Mouse (Mus musculus) spleen, postnatal 10 days (tissue): ENCODE measurements around the gene Rrp1b.
A peak's percentile ranks its signal among the peaks of the same experiment; 100 is the strongest.

Experiments
- DNase-seq, 2 experiments: peaks; one replicate each; pipeline ENCODE4 v3.0.0; 2021 to 2022; ENCODE audit warnings: low spot score in 2 of 2

The Rrp1b gene

DNA sequence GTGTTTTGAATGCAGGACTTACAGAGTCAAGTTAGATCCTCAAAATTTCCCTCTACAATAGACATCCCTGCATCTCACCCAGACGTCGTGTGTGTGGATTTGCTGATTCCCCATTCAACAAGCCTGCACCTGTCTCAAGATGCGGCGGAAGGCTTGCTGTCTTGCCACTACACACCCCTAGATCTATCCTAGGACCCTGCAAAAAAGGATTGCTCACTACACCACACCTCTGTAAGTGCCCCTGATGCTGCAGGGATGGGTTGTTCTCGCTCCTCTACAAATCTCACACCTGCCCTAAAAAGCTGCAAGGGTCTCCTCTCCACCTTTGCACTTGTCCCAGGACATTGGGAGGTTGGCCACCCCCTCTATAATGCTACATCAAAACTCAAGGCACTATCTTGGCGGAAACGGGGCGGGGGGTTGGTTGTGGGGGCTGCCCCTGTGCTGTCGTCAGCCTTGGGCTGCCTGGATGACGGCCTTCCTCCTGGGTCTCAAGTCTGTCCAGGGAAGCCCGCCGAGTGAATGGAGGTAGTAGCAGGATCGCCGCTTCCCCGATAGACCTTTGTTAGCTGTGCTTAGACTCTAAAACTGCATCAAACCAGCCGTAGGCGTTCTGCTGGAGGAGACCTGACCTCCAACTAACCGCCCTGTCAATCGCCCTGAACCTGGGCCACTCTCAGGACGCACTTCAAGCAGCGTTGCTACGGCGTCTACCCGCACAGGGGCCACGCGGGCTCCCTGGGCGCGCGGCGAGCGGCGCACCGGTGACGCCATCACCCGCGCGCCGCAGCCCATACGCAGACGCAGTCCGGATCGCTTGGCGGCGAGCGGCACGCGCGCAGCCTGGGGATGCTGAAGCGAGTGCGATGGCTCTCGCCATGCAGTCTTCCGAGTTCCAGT, at the start of gene Rrp1b, which contains the start of gene Hsf2bp:
TSS of gene Rrp1b (plus strand) at position 492 of the 900 bp plus-strand sequence.
TSS of gene Hsf2bp (minus strand) at position 741 of the 900 bp plus-strand sequence.
- DNase-seq, result peak; percentile 54 to 80

DNA sequence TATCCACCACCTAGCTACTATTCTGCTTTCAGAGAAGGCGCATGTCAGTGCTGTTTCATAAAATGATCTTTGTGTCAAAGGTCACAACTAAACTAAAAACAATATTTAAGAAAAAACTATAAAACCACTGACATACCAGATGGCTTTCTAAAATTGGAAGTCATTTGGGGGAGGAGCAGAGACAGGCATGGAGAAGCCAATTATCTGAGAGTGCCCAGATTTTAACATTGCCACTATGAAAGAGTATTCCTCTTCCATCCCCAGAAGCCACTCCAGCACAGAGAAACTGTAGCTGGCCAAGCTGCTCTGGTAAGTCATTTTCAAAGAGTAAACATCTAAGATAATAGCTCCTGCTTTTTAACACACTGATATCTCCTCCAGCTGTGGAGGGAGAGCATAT, 49.0 kb upstream of the Rrp1b start:
- DNase-seq, result no peak

DNA sequence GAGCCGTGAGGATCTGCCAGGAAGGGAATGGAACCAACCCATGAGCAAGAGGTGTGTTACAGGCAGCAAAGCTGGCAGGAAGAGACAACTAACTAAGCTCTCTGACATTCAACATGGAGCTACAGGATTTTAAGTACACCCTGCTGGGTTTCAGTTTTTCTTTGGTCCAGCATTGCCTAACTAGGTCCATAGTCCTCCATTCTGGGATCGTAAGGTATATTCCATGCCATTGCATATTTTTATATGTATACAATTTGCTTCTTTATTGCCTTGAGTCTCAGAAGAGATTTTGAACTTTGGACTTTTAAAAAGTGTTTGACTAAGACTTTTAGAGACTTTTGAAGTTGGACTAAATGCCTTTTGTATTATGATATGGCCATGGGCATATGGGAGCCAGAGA, 46.9 kb upstream of the Rrp1b start:
- no peak for DNase-seq

DNA sequence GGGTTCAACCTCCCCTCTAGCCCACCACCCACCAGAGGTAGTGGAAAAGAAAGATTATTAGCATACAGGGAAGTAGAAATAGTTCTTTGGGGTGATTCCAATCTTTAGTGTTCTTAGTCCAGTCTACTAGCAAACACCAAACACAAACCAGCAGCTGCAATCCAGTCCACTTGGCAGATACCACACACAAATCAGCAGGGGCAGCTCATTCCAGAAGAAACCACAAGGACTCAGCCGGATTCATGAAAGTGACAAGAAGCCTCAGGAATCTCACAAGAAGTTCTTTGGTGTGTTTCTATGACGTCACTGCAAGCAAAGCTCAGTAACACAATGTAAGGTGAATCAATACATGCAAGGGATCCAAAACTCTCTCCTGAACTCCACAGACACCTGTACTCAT, 43.9 kb upstream of the Rrp1b start:
- no peak for DNase-seq

DNA sequence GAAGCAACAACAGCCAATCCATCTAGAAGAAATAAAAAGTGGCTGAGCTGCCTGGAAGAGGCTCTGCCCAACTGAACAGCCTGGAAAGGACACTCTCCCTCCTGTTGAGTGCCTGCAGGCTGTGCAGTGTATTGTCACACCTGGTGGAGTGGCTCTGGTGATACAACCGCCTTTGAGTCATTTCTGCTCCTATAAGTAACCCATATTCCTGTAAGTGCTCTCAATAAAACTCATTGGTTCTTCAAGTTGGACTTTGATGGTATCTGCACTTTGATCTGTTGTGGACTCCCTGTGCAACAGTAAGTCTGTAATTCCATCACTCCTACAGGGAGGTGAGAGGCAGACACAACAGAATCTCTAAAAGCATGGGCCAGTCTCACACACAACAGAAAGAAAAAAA, 42.5 kb upstream of the Rrp1b start:
- DNase-seq, result no peak

DNA sequence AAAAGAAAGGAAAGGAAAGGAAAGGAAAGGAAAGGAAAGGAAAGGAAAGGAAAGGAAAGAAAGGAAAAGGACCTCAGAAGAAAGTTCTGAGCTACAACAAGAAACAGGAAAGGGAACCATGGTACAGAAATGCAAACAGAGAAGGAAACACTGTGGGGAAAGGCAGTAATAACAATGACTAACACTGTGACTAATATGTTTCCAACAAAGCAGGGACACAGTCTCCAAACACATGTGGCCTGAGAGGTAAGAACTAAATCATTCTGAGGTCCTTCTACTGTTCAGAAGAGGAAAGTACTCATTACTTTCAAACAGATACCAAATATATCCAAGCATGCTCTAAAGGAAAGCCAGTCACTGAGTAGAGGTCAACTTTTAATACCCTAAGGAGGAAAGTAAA, 41.8 kb upstream of the Rrp1b start:
- no peak for DNase-seq

DNA sequence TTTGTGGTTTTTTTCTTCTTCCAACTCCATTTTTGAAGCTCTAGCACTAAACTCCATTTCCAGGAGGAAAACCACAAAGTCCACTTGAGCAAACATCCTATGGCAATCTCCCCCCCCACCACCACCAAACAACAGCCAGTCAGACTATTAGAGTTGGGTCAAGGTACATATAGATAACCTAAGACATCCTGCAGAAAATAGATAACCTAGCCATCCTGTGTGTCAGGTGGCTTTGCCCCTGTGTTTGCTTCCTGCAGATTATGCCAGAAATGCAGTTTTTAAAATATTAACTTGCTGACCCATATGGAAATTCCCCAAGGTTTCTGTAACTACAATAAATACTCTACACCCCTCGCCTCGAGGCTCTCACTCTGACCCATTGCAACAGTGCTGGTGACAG, 40.1 kb upstream of the Rrp1b start:
- DNase-seq, result no peak

DNA sequence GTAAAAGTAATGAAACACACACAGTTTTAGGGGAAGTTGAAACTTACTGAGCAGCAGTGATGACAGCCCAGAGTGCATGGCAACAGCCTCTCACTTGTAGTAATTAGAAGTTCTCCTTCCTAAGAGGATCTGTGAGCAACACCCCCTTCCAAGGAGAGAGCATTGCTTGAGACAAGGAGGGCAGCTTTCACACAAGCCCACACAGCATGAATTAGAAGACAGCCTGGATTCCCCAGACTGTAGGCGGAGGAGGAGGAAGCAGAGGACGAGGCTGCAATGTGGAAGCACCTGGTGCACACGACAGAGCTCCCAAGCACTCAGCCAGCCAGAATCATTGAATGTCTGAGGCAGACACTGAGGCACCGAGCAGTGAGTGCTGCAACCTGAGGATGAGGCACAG, 39.6 kb upstream of the Rrp1b start:
- no peak for DNase-seq

DNA sequence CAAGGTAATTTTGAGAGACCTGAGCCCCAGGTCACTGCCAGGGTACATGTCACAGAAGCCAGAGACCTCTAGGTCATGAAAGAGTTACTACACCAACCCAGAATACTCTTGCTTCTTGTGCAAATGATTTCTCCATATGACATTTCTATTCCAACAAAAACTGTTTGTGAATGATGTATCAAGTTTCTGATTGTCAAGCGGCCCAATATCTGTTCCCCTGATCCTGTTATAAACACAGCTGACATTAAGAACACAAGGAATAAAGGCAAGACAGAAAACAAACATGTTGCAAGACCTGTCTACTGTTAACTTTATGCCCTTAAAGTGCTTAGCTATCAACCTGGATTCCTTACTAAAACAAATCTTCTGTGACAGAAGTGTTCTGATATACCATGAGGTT, 37.5 kb upstream of the Rrp1b start:
- DNase-seq, result no peak

DNA sequence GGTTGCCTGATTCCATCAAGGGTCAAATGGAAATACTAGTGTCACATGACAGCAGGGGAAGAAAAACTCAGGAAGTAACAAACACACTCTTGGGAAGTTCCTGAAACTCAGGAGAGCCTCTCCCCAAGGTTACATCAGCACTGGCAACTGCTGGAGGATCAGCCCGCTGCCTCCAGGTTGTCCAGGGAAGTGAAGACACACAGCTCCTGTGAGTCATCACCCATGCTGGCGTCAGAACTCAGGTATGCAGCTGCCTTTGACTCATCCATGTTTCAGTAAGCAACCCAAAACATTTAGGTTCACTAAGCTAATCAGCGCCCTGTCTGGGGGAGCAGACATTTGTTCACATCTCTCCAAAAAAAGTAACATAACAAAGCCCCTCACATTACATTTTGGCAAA, 32.6 kb upstream of the Rrp1b start:
- no peak for DNase-seq

DNA sequence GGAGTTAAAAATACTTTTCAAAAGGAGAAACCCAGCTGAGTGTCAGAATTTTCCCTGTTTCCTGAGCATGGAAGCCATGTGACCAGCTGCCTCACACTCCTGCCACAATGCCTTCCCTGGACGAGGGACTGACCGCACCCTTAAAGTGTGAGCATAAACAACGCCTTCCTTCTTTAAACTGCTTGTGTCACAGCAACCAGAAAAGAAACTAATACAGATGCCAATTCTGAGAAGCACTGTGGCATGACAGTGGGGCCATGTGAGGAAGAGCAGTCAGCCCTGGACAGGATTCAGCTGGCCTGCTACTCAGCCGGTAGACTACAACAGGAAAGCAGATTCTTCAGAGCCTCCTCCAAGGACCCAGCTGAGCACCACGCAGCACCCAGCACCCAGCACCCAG, 29.1 kb upstream of the Rrp1b start:
- no peak for DNase-seq

DNA sequence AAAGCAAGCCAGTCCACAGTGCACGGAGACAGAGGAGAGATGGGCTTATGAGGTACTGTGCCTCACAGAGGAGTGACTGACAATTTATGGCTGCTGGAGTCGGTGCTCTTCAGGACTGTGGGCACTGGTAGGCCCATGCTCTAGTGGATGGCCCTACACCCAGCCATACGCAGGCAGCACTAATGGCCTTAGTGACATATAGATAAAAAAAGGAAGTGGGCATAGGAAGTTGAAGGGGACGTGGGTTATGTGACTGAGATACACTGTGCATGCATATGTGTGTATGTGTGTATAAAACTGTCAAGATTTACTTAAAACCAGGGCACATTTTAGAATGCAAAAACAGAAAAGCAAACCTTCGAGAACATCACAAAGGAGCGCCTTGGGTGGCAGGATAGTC, 24.2 kb upstream of the Rrp1b start:
- DNase-seq, result no peak

DNA sequence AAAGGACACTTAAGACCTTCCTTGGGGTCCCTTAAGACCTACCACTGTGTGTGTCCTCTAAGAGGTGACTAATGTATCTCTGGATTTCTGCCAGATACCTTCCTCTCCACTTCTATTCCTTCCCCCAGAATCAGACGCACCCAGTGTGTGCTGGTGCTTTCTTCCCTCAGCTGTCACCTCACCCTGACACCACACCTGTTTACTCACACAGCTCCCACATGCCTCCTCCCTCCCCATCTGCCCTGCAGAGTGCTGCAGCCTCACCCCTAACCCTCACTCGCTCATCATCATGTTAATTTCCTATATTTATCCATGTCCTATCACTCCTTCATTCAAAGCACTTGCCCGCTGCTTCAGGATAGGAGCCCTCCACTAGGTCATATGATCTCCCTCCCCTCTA, 23.6 kb upstream of the Rrp1b start:
- no peak for DNase-seq

DNA sequence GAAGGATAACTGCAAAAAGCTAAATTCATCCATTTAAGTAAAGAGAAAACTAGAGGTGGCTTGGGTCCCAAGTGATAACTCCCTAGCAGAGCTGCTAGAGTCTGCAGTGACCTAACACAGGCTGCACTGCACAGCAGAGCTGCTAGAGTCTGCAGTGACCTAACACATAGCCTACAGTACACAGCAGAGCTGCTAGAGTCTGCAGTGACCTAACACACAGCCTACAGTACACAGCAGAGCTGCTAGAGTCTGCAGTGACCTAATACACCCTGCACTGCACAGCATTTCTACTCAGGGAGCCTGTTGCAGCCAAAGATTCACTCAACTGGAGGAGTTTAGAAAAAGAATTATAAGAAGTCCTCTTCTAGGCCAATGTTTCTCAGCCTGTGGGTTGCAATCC, 22.2 kb upstream of the Rrp1b start:
- DNase-seq, result no peak

DNA sequence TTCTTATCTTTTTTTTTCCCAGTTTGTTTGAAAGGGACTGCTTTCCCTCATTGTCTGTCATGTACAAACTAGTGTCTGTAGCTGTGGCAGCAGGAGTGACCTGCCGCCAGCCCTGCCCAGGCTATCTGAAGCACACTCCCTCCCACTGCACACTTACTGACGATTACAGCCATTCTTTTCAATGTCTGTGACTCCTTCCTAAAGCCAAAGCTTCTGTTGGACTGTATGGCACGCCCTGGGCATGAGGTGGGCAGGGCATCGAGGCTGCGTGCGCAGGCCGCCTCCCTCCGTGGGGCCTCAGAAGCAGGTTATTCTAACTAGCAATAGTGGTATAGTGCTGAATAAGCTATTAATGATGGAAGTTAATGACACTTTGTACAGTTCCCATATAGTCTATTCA, 19.4 kb upstream of the Rrp1b start:
- no peak for DNase-seq

DNA sequence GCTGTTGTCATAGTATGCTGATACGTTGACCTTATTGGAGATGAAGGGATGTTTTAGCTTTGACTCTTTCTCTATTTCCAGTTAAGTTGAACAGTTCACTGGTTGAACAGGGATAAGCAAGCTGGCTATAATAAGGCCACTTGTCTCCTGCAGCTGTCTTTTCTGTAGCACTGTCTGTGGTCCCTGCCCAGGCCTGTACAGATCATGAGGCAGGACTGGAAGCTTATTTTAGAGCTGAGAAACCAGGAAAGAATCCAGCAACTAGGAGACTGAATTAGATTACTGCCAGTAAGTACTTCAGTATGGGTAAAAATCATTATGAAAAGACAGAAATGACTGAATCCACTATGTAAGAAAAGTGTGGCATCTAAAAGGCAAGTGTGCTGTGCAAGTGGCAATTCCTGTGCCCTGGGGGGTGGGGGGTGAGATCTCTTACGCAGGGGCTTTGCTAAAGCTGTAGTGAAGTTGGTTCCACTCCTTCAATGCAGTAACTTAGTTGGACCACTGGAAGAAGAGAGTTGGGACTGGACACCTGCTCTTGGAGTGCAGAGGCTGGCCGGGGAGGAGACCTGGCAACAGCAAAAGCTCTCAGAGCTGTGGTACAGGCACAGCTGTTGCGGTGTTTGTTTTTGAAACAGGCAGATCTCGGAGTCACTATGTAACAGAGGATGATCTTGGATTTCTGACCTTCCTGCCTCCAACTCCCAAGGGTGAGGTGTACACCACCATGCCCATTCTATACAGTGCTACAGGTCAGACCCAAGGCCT, 17.6 kb upstream of the Rrp1b start:
- DNase-seq, result no peak

DNA sequence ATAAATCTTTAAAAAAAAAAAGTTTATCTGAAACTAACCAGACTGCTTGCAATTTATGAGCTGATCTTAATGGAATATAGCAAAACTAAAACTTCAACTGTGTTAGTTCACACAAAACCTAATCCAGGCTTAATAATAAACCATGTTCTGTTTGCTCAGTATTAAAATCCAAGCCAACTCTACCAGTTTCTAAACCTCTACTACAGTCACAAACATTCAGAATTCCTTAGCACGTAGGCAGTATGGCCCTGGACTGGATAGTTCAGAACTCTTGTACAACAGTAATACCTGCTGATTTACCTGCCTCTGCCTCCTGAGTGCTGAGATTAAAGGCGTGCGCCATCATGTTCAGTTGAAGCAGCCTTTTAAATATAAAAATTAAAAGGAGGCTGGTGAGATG, 13.9 kb upstream of the Rrp1b start:
- DNase-seq, result no peak

DNA sequence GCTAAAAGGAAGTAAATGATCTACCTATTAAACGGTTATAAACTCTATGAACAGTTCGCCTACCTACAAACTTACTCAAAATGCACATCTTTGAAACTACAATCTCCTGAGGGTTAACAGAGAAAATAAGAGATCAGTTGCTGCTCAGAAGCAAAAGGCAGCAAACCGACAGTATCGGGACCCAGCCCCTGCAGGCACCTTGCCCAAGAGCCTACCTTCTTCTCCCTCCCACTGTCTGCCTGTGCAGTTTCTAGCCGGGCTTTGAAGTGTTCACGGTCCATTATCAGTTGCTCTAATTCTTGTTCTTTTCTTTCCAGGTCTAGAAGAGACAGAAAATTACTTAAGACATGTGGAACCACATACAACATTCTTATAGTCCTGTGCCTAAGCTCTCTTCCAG, 13.3 kb upstream of the Rrp1b start:
- no peak for DNase-seq

DNA sequence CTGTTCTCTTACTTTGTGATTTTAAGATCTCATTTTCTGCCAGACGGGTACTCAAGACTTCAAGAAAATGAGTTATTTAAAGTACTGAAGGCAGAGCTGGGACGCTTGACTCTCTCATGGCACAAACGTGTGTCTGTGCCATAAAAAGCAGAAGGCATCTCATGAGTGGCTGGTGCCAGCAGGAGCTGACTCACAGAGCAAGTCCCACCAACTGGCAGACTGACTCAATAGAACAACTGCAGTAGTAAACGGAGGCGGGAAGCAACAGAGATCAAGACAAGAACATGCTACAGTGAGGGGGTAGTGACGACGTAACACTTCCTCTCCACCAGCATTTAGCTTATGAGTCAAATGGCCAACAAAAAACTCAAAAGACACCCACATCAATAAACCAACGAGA, 12.8 kb upstream of the Rrp1b start:
- no peak for DNase-seq

DNA sequence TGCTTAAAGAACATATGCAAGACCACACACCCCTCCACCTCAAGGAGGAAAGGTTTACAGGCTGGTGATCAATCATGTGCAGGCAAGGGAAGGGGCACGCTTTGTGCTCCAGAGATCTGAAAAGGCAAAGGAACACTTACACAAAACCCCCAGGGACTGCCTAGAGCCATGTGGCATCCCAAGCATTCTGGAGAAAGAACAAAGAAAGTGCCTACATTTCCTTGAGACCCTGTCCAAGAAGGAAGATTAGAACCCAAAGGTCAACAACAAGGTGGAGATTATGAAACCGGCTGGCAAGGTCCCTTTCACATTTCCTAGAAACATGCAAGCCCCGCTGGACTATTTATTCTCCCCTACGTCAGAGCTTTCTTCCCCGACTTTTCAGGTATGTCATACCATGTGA, 11.2 kb upstream of the Rrp1b start:
- no peak for DNase-seq

DNA sequence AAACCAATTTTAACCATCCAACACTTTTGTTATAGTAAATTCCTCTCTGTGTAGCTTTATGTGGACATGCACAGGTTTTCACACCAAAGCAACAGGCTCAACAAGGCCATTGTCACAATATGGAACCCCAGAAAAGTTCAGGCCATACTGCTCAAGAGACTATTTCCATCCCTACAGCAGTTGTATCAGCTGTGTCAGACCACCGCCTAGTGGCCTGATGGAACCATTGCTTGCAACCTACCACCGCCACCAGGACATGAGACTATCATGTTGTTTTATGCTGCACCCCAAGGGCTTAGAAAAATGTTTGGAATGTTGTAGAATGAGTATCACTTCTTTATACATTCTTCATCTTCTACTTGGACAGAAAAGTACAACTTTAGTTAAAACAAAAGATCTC, 10.5 kb upstream of the Rrp1b start:
- peak in 1 of 2 experiments; percentile 71 for DNase-seq

DNA sequence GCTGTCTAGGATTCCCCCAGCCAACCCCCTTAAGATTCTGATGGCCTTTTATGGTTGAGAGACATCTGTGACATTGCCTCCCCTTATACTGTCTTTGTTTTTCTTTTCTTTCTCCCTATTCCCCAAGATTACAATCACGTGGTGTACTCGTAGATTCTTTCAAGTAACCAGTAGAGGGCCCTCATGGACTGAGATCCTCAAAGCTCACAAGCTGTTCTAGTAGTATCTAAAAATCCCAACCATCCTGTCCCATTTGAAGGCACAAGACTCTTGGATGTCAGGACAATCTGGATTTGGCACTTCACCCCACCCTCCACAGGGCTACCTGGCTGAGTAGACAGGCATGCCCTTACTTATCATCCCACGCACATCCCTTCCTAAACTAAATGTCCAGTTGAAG, 8.2 kb upstream of the Rrp1b start:
- DNase-seq, result no peak

DNA sequence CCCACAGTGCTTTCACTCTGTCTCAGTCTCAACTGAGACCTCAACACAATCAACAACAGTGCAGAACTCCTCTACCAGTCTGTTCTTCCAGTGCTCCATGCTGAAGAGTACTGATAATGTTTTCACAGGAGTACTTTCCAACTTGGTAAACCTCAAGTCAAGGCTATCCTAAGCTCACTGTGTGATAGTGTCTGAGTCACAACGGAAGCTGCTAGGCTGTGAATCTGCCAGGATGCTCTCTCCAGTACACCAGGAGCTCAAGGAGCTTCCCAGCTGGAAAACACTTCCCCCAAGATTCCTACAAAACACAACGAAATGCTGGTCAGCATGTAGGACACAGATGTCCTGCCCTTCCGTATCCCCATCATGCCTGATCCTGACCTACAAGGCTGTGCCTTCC, 7.6 kb upstream of the Rrp1b start:
- no peak for DNase-seq
